Mouse (Mus musculus) gastrocnemius, postnatal 36 days (tissue): ENCODE results near the gene Kyat3. TPM values are rescaled to one million over a fixed set of nuclear protein-coding genes. Genes with fewer than 3 reads are reported as not detected.
"Not testable (repeated sequence)": the region's sequence is repeated elsewhere in the genome, so short reads cannot be mapped to it uniquely, and the experiment has no call there.

ENCODE experiments used
- DNase-seq, 2 experiments: peaks; one replicate each; pipeline ENCODE4 v3.0.0; 2022
- intact Hi-C: fragments of 180-260 bp; cut with DNase I; formaldehyde crosslinking; loops from one replicate; pipeline ENCODE4 v1.15.1; 2025
- long read RNA-seq, 2 experiments: library from polyadenylated mRNA; stranded (forward); transcript quantifications; one replicate each; pipeline ENCODE4 v2.0.0; 2021
- total RNA-seq, 2 experiments: library from RNA; stranded (reverse); gene quantifications; 2 replicates each; pipeline ENCODE4 v1.2.3; 2021

Gene Kyat3
- 10 to 100 TPM in 1 of 2 experiments, 1 to 10 TPM in 1; 5.5 to 10.8 TPM for total RNA-seq
- long read RNA-seq, experiment 1, full-length matches to known transcripts, result 5 of 9 reads
- long read RNA-seq, experiment 1, partial matches to known transcripts, result 1 of 9 reads
- long read RNA-seq, experiment 1, other reads (novel, unspliced or antisense), result 3 of 9 reads
- long read RNA-seq, experiment 2, transcript Kyat3-202 (14 exons, 1,888 nt), result major isoform, 7 of 12 reads
- long read RNA-seq, experiment 2, partial matches to known transcripts, result 0 of 12 reads
- long read RNA-seq, experiment 2, other reads (novel, unspliced or antisense), result 5 of 12 reads

- DNase-seq, result peak; percentile 86 to 92
- intact Hi-C loops, result loop anchor here (5.0 kb wide), 1 partner anchor 208 kb away; the partner anchor contains the start of gene Gbp5
These were observed at the start of gene Kyat3 for GRCm38 (mm10) chr3:142700442-142701322. Gene Kyat3, plus strand, starts transcription at chr3:142701051.

- no peak for DNase-seq
- intact Hi-C loops, result no loop called here
These were observed 36.1 kb upstream of the Kyat3 start for GRCm38 (mm10) chr3:142664723-142665122.

- DNase-seq, result no peak
- intact Hi-C loops, result no loop called here
These were observed 26.2 kb upstream of the Kyat3 start for GRCm38 (mm10) chr3:142674607-142675006.

- DNase-seq, result no peak
- intact Hi-C loops, result no loop called here
These were observed 12.9 kb upstream of the Kyat3 start for GRCm38 (mm10) chr3:142687939-142688338.

- intact Hi-C loops, result no loop called here
- no peak for DNase-seq
These were observed 12.5 kb upstream of the Kyat3 start for GRCm38 (mm10) chr3:142688353-142688752.

- no peak for DNase-seq
- intact Hi-C loops, result no loop called here
These were observed 4.3 kb upstream of the Kyat3 start for GRCm38 (mm10) chr3:142696517-142696916.

- no peak for DNase-seq
- intact Hi-C loops, result loop anchor here (5.0 kb wide), 1 partner anchor 209 kb away; the partner anchor contains the start of gene Gbp5
These were observed 647 bp downstream of the Kyat3 start for GRCm38 (mm10) chr3:142701407-142701989.

GRCm38 (mm10) chr3:142706581-142707444 is 6.0 kb downstream of the Kyat3 start:
- DNase-seq, result no peak
- intact Hi-C loops, result no loop called here

GRCm38 (mm10) chr3:142708181-142708848 is 7.5 kb downstream of the Kyat3 start:
- not testable (repeated sequence) for DNase-seq
- intact Hi-C loops, result loop anchor here (2.0 kb wide), 1 partner anchor 68 kb away; no protein-coding TSS in a partner anchor

GRCm38 (mm10) chr3:142708849-142709419 is 8.1 kb downstream of the Kyat3 start:
- peak in 1 of 2 experiments; percentile 53 for DNase-seq
- intact Hi-C loops, result loop anchor here (2.0 kb wide), 1 partner anchor 68 kb away; no protein-coding TSS in a partner anchor

- intact Hi-C loops, result no loop called here
- DNase-seq, result peak in 1 of 2 experiments; percentile 14
These were observed 9.6 kb downstream of the Kyat3 start for GRCm38 (mm10) chr3:142710360-142711007.

GRCm38 (mm10) chr3:142711372-142711771 is 10.5 kb downstream of the Kyat3 start:
- intact Hi-C loops, result no loop called here

GRCm38 (mm10) chr3:142712401-142713040 is 11.7 kb downstream of the Kyat3 start:
- intact Hi-C loops, DNase-seq: not testable (repeated sequence)

More at GRCm38 (mm10) chr3:142711372-142711771, 10.5 kb downstream of the Kyat3 start:
- no peak for DNase-seq

- intact Hi-C loops, result no loop called here
- DNase-seq, result no peak
These were observed 24.6 kb downstream of the Kyat3 start for GRCm38 (mm10) chr3:142725481-142725880.

- DNase-seq, result no peak
These were observed 25.3 kb downstream of the Kyat3 start for GRCm38 (mm10) chr3:142725969-142726672.

GRCm38 (mm10) chr3:142734291-142734690 is 33.4 kb downstream of the Kyat3 start:
- DNase-seq, result no peak
- intact Hi-C loops, result no loop called here

More at GRCm38 (mm10) chr3:142725969-142726672, 25.3 kb downstream of the Kyat3 start:
- intact Hi-C loops, result no loop called here

GRCm38 (mm10) chr3:142740896-142741295 is 40.0 kb downstream of the Kyat3 start:
- no peak for DNase-seq
- intact Hi-C loops, result no loop called here
